In the genomic region with DNA sequence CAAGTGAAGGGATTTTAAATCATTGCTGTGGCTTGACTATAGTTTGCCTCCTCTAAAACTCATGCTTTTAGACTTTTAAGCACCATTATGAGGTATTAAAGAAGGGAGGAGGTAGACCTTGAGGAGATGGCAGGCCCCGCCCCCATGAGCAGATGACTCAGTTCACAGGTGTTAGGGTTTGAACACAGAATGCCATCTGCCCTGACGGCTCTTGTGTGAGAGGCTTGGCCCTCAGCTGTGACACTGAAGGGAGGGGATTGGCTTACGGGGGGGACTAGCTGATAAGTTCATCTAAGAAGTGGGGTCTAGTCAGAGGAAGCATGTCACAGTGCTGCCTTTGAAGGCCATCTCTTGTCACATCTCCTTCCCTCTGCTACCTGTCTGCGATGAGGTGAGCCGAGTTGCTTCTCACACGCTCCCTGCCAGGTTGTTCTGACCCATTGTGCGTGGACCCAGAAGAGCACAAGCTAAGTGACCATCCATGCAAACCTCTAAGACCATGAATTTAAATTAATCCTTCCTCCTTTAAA, we compare ENCODE assay signal across 21 mouse cellular contexts. TPM values are rescaled to one million over a fixed set of nuclear protein-coding genes. Genes with fewer than 3 reads are reported as not detected.
A peak's percentile ranks its signal among the peaks of the same experiment; 100 is the strongest.
DNase-seq lines count a peak whose midpoint lies in the region.
"Had no signal": no experiment of that assay in that cellular context is flagged by ENCODE, and none has a peak within 500 bp of the region (broad histone marks: within the 10 kb centered on the region; RNA-seq: fewer than 3 reads in every experiment).

No protein-coding gene starts in this region.

- peak; percentile 92 for DNase-seq in heart, adult 11 months
- no peak for DNase-seq in heart, postnatal 36 days
- DNase-seq in thymus, postnatal 0 days (ENCODE audit: low spot score) = peak; percentile 68
- peak; percentile 42 to 70 for DNase-seq in thymus, postnatal 36 days
- DNase-seq in embryo, embryonic 9.5 days (ENCODE audit: extremely low spot score) = no peak
- DNase-seq in spleen, adult 12 weeks (ENCODE audit: low spot score) = no peak
- DNase-seq: adrenal gland, adult 2 months; adrenal gland, postnatal 25 days; cerebellum, adult 2 months; cerebellum, postnatal 10 days; gastrocnemius, postnatal 14 days; heart, postnatal 10 days had no signal

- peaks cover 3% of the 10 kb centered on the region; the same call in 1 of the 2 replicates for H3K4me1 ChIP-seq in brown adipose tissue, adult 24 weeks (ENCODE audit: control insufficient read depth, insufficient read depth, insufficient read length, low read length)
- H3K4me1 ChIP-seq: forebrain, embryonic 10.5 days had no signal

- intact Hi-C loops in heart, postnatal 36 days (cut with DNase I) = no loop called here

- H3K4me3 ChIP-seq in brown adipose tissue, adult 24 weeks (ENCODE audit: insufficient read depth, low read depth, low read length) = no peak overlapping the region
- H3K4me3 ChIP-seq: embryonic facial prominence, embryonic 15.5 days; erythroblast, embryonic 14.5 days; forebrain, embryonic 10.5 days; forebrain, embryonic 15.5 days; hindbrain, embryonic 13.5 days had no signal

- peak overlapping the region; percentile 23; the same call in 1 of the 2 replicates for H3K27ac ChIP-seq in brown adipose tissue, adult 24 weeks (replicated peaks; ENCODE audit: low read depth, low read length)
- H3K27ac ChIP-seq: embryonic facial prominence, embryonic 15.5 days; forebrain, embryonic 10.5 days; forebrain, embryonic 15.5 days; hindbrain, embryonic 13.5 days had no signal

RNA-seq across cellular contexts. Expression of gene Medag, which starts 10.0 kb away (rescaled TPM):
- 10 to 100 TPM; 15.3 to 20.8 TPM for total RNA-seq in heart, postnatal 36 days (2021)
- 6.2 and 12.4 TPM in 2 replicates for polyA plus RNA-seq in brown adipose tissue, adult 24 weeks (2012; ENCODE audit: insufficient read depth, insufficient read length, missing spikeins)
- 1.3 and 2.0 TPM in 2 replicates for polyA plus RNA-seq in thymus, postnatal 0 days (2015; fragmentation: Nextera tagmentation; extraction: Ambion mirVana)
- total RNA-seq: MEL had no signal
- polyA plus RNA-seq: erythroblast, embryonic 14.5 days had no signal

RNA-seq across cellular contexts. Expression of gene Tex26, which starts 37.9 kb away (rescaled TPM):
- not detected for total RNA-seq in heart, postnatal 36 days (2021)
- polyA plus RNA-seq in brown adipose tissue, adult 24 weeks (2012; ENCODE audit: insufficient read depth, insufficient read length, missing spikeins) = not detected in 2 replicates
- 0.44 and 0.91 TPM in 2 replicates for polyA plus RNA-seq in thymus, postnatal 0 days (2015; fragmentation: Nextera tagmentation; extraction: Ambion mirVana)
- total RNA-seq: adrenal gland, postnatal 25 days; heart, postnatal 10 days; hematopoietic stem cell, adult 5-6 weeks; MEL had no signal
- polyA plus RNA-seq: adrenal gland, adult 2 months; erythroblast, embryonic 14.5 days; gonadal fat pad, adult 2 months had no signal

Comparison
In these comparisons a context has a peak if more than half of its experiments do, and no peak if none do; other contexts are left out.
1. DNase-seq: peak in heart, adult 11 months (single experiment), thymus, postnatal 0 days (single experiment) and thymus, postnatal 36 days (2 of 2); none in heart, postnatal 36 days (0 of 2), embryo, embryonic 9.5 days (single experiment) and spleen, adult 12 weeks (single experiment).